Mouse (Mus musculus): ENCODE data around the gene Card14. TPM values are rescaled to one million over a fixed set of nuclear protein-coding genes. Genes with fewer than 3 reads are reported as not detected.

Card14 gene
- polyA plus RNA-seq, 1 experiment, result not detected

- H3K27ac ChIP-seq (ENCODE audit: insufficient read depth, low read length), result no peak overlapping the region
- TF ChIP-seq CTCF (IDR thresholded peaks at IDR 0.05; ENCODE audit: borderline replicate concordance, insufficient read depth, low read length) (no peak), POLR2A (IDR thresholded peaks at IDR 0.05; ENCODE audit: low read depth, low read length) (no peak)
- no peaks in the 10 kb centered on the region for H3K4me1 ChIP-seq (ENCODE audit: control insufficient read depth, insufficient read depth, low read length)
- no peak overlapping the region for H3K4me3 ChIP-seq (ENCODE audit: insufficient read depth, low read length)
These were observed 46.4 kb downstream of the Card14 start for GRCm38 (mm10) chr11:119353946-119354345.

DNA sequence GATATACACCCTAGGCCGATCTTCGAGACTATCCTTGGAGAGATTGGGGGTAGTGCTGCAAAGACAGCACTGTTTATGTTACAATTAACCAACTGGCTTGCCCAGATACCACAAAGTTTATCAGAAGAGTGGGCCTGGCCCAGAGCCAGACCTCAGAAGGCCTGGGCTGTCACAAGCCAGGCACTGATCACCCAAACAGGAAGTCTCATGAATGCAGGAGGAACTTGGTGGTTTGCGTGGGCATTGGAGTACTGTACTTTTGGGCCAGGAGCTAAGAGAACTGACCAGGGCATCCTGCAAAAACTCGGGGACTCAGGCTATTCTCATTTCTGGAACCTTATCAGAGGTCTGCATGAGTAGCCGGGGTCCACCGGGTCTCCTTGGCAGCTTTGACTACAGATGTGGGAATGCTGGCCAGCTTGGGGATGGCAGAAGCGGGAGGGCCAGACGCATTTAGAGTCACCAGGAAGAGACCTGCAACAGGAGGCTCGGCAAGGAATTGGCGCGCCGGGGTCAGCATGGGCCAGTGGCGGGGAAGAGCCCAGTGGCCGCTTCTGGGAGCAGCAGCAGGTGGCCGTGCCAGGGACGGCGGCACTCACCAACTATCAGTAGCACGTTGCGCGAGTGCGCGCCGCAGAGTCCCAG lies 47.4 kb downstream of the Card14 start:
- H3K27ac ChIP-seq (ENCODE audit: insufficient read depth, low read length), result peak overlapping the region; percentile 27; the same call in 1 of the 2 replicates
- peak overlapping the region; percentile 90 for H3K4me3 ChIP-seq (ENCODE audit: insufficient read depth, low read length)
- no peaks in the 10 kb centered on the region for H3K4me1 ChIP-seq (ENCODE audit: control insufficient read depth, insufficient read depth, low read length)
- no peak for TF ChIP-seq POLR2A (IDR thresholded peaks at IDR 0.05; ENCODE audit: low read depth, low read length)
- no peak for TF ChIP-seq CTCF (IDR thresholded peaks at IDR 0.05; ENCODE audit: borderline replicate concordance, insufficient read depth, low read length)

DNA sequence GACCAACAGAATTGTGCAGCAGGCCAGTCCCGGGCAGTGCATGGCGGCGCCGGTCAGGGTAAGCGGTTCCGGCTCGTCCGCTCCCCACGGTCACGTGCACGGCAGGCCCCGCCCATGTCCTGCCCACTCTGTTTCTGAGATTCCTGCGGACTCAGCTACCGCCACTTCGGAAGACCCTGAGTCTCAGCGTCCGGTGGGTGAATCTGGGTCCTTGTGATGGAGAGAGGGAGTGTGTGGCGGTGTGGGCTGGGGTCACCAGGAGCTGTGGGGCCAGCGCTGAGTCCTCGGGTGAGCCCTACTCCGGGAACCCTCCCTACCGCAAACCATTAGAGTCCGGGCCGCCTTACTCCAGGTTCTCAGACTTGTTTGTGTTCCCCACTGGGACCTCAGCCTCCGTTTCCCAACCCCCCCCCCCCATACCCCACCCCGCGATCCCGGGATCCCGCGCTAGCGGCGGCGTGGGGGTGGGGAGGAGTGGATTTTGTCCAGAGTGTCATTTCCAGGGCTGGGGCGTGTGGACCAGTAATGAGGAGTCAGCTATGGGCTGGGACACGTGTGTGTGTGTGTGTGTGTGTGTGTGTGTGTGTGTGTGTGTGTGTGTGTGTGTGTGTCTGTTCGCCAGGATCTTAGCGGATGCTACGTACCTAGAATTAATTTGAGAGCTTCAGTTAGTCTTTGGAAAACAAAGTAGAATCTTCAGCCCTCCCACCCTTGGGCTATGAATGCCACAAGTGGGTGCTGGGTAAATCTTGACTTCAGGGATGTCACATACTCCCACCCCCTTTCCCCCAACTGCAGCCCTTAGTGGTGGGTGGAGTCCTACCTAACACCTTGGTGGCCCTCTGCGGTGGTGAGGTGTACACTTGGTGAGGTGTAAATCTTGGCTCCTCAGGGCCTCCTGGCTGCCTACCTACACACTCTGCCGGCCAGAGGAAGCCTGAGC lies 48.1 kb downstream of the Card14 start, which contains the start of the genes Sgsh and Slc26a11:
Gene Sgsh, minus strand, starts transcription at position 94 of the 943 bp plus-strand sequence.
Gene Slc26a11, plus strand, starts transcription at position 115 of the 943 bp plus-strand sequence.
- Histone ChIP-seq H3K27ac (ENCODE audit: insufficient read depth, low read length) (peak within 1 kb of the TSS; percentile 48), H3K4me3 (ENCODE audit: insufficient read depth, low read length) (peak within 1 kb of the TSS; percentile 90), H3K4me1 (ENCODE audit: control insufficient read depth, insufficient read depth, low read length) (no peaks in the 10 kb centered on the region)
- TF ChIP-seq POLR2A (IDR thresholded peaks at IDR 0.05; ENCODE audit: low read depth, low read length) (peak; percentile 85), CTCF (IDR thresholded peaks at IDR 0.05; ENCODE audit: borderline replicate concordance, insufficient read depth, low read length) (no peak)

- Histone ChIP-seq H3K4me1 (ENCODE audit: control insufficient read depth, insufficient read depth, low read length) (no peaks in the 10 kb centered on the region), H3K4me3 (ENCODE audit: insufficient read depth, low read length) (no peak overlapping the region), H3K27ac (ENCODE audit: insufficient read depth, low read length) (no peak overlapping the region)
- TF ChIP-seq POLR2A (IDR thresholded peaks at IDR 0.05; ENCODE audit: low read depth, low read length) (no peak), CTCF (IDR thresholded peaks at IDR 0.05; ENCODE audit: borderline replicate concordance, insufficient read depth, low read length) (no peak)
These were observed 51.5 kb downstream of the Card14 start for GRCm38 (mm10) chr11:119359089-119359488.

- H3K27ac ChIP-seq (ENCODE audit: insufficient read depth, low read length), result no peak overlapping the region
- TF ChIP-seq CTCF (IDR thresholded peaks at IDR 0.05; ENCODE audit: borderline replicate concordance, insufficient read depth, low read length), result no peak
- TF ChIP-seq POLR2A (IDR thresholded peaks at IDR 0.05; ENCODE audit: low read depth, low read length), result no peak
These were observed 55.4 kb downstream of the Card14 start for GRCm38 (mm10) chr11:119362769-119363533.

GRCm38 (mm10) chr11:119363534-119364145 lies 56.1 kb downstream of the Card14 start:
- TF ChIP-seq CTCF (IDR thresholded peaks at IDR 0.05; ENCODE audit: borderline replicate concordance, insufficient read depth, low read length) (peak; percentile 95), POLR2A (IDR thresholded peaks at IDR 0.05; ENCODE audit: low read depth, low read length) (no peak)
- no peaks in the 10 kb centered on the region for H3K4me1 ChIP-seq (ENCODE audit: control insufficient read depth, insufficient read depth, low read length)
- no peak overlapping the region for H3K4me3 ChIP-seq (ENCODE audit: insufficient read depth, low read length)
- H3K27ac ChIP-seq (ENCODE audit: insufficient read depth, low read length), result no peak overlapping the region

More at GRCm38 (mm10) chr11:119362769-119363533, 55.4 kb downstream of the Card14 start:
- Histone ChIP-seq H3K4me3 (ENCODE audit: insufficient read depth, low read length) (no peak overlapping the region), H3K4me1 (ENCODE audit: control insufficient read depth, insufficient read depth, low read length) (no peaks in the 10 kb centered on the region)

DNA sequence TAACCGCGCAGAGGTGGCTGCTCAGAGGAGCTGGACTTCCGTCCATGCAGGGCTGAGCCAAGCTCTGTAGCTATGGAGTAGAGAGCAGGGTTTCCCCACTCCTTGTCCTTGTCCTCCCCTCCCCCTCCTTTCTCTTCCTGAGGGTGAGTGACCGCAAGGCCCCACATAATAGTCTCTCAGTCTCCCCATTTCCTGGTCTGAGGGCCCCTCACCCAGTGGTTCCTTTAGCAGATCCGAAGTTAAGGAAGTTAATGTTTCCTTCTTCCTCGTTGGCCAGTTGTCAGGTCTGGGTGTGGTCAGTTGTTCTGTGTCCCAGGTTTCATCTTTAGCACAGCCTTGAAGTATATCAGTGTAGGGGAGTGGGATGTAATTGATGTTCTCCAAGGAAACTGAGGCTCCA lies 67.9 kb downstream of the Card14 start:
- Histone ChIP-seq H3K4me1 (ENCODE audit: control insufficient read depth, insufficient read depth, low read length) (no peaks in the 10 kb centered on the region), H3K27ac (ENCODE audit: insufficient read depth, low read length) (no peak overlapping the region), H3K4me3 (ENCODE audit: insufficient read depth, low read length) (no peak overlapping the region)
- TF ChIP-seq POLR2A (IDR thresholded peaks at IDR 0.05; ENCODE audit: low read depth, low read length), result no peak
- no peak for TF ChIP-seq CTCF (IDR thresholded peaks at IDR 0.05; ENCODE audit: borderline replicate concordance, insufficient read depth, low read length)

DNA sequence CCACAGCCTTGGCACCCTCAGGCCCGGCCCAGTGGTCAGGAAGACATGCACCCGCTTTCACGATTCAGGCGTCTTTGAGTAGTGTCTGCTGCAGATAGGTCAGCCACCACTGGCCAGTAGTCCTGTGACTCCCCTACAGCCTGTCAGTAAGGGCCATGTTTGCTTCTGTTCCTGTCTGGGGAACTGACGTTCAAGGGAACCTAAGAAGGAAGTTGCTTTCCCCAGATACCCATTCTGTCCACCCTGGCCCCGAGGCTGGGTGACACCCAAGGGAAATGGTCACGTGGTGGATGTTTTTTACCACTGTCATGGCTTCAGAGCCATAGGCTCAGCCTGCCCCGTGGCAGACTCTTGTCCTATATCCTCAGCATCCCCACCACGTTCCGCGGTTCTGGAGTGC lies 69.8 kb downstream of the Card14 start:
- Histone ChIP-seq H3K27ac (ENCODE audit: insufficient read depth, low read length) (no peak overlapping the region), H3K4me1 (ENCODE audit: control insufficient read depth, insufficient read depth, low read length) (no peaks in the 10 kb centered on the region), H3K4me3 (ENCODE audit: insufficient read depth, low read length) (no peak overlapping the region)
- TF ChIP-seq CTCF (IDR thresholded peaks at IDR 0.05; ENCODE audit: borderline replicate concordance, insufficient read depth, low read length) (no peak), POLR2A (IDR thresholded peaks at IDR 0.05; ENCODE audit: low read depth, low read length) (no peak)

DNA sequence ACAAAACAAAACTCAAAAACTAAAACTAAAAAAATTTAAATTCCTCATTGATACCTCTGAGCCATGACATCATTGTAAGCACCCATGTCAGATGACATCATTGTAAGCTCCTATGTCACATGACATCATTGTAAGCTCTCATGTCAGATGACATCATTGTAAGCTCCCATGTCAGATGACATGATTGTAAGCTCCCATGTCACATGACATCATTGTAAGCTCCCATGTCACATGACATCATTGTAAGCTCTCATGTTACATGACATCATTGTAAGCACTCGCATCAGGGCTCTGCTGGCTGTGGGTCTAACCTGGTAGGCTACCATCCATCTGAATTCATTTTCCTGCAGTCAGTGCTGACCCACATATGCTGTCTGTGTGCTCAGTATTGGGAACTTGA lies 71.0 kb downstream of the Card14 start:
- Histone ChIP-seq H3K27ac (ENCODE audit: insufficient read depth, low read length) (no peak overlapping the region), H3K4me1 (ENCODE audit: control insufficient read depth, insufficient read depth, low read length) (no peaks in the 10 kb centered on the region), H3K4me3 (ENCODE audit: insufficient read depth, low read length) (no peak overlapping the region)
- TF ChIP-seq CTCF (IDR thresholded peaks at IDR 0.05; ENCODE audit: borderline replicate concordance, insufficient read depth, low read length) (no peak), POLR2A (IDR thresholded peaks at IDR 0.05; ENCODE audit: low read depth, low read length) (no peak)

Data from embryonic fibroblast, embryonic 13.5 days (primary cell).